Mouse (Mus musculus) E14TG2a.4 (cell line): ENCODE results near the gene Zfp383.
"Not testable (repeated sequence)": the region's sequence is repeated elsewhere in the genome, so short reads cannot be mapped to it uniquely, and the experiment has no call there.

ENCODE experiments used
- CTCF ChIP-seq: conservative IDR thresholded peaks from 2 replicates; pipeline ENCODE4 v1.5.1; 2014; ENCODE audit warnings: low read length
- NANOG ChIP-seq: IDR thresholded peaks from 2 replicates; pipeline ENCODE4 v1.6.1; 2014; ENCODE audit warnings: borderline replicate concordance, low read length, mixed read lengths
- POU5F1 ChIP-seq: IDR thresholded peaks from 2 replicates; pipeline ENCODE4 v1.6.1; 2014; ENCODE audit warnings: low read length, borderline replicate concordance

DNA sequence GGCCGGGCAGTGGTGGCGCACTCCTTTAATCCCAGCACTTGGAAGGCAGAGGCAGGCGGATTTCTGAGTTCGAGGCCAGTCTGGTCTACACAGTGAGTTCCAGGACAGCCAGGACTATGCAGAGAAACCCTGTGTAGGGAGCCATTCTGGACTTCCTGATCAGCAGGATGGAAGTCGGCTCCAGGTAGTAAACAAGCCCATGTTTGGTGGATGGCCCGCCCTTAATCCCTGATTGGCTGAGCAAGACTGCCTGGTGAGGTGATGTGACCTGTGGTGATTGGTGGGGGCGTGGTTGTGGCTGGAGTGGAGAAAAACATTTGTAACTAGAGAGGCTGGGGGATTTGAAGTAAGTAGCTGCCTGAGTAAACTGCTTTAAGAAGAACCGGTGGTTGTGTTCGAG, 30.5 kb upstream of the Zfp383 start:
- TF ChIP-seq CTCF, NANOG, POU5F1: not testable (repeated sequence)
